Mouse (Mus musculus): ENCODE measurements around the gene Pla2g1b.

Pla2g1b gene

GRCm38 (mm10) chr5:115444130-115444529 lies 21.9 kb upstream of the Pla2g1b start:
- DNase-seq (ENCODE audit: low spot score), result no peak

- no peak for DNase-seq (ENCODE audit: low spot score)
Observed at GRCm38 (mm10) chr5:115447108-115447507, 19.0 kb upstream of the Pla2g1b start.

- no peak for DNase-seq (ENCODE audit: low spot score)
Observed at GRCm38 (mm10) chr5:115449247-115449646, 16.8 kb upstream of the Pla2g1b start.

GRCm38 (mm10) chr5:115450410-115451317 lies 15.4 kb upstream of the Pla2g1b start:
- DNase-seq (ENCODE audit: low spot score), result no peak

GRCm38 (mm10) chr5:115454422-115455090 lies 11.5 kb upstream of the Pla2g1b start:
- no peak for DNase-seq (ENCODE audit: low spot score)

GRCm38 (mm10) chr5:115455838-115456237 lies 10.2 kb upstream of the Pla2g1b start:
- no peak for DNase-seq (ENCODE audit: low spot score)

- DNase-seq (ENCODE audit: low spot score), result no peak
Observed at GRCm38 (mm10) chr5:115458918-115459317, 7.1 kb upstream of the Pla2g1b start.

- DNase-seq (ENCODE audit: low spot score), result no peak
Observed at GRCm38 (mm10) chr5:115464408-115465115, 1.5 kb upstream of the Pla2g1b start.

GRCm38 (mm10) chr5:115469791-115470190 lies 3.7 kb downstream of the Pla2g1b start:
- DNase-seq (ENCODE audit: low spot score), result no peak

GRCm38 (mm10) chr5:115470766-115471531 lies 4.9 kb downstream of the Pla2g1b start:
- no peak for DNase-seq (ENCODE audit: low spot score)

- no peak for DNase-seq (ENCODE audit: low spot score)
Observed at GRCm38 (mm10) chr5:115473191-115473590, 7.1 kb downstream of the Pla2g1b start.

GRCm38 (mm10) chr5:115474174-115474828 lies 8.2 kb downstream of the Pla2g1b start:
- DNase-seq (ENCODE audit: low spot score), result no peak

- no peak for DNase-seq (ENCODE audit: low spot score)
Observed at GRCm38 (mm10) chr5:115475337-115476106, 9.5 kb downstream of the Pla2g1b start.

- no peak for DNase-seq (ENCODE audit: low spot score)
Observed at GRCm38 (mm10) chr5:115476107-115476727, 10.2 kb downstream of the Pla2g1b start.

- no peak for DNase-seq (ENCODE audit: low spot score)
Observed at GRCm38 (mm10) chr5:115479561-115479960, 13.5 kb downstream of the Pla2g1b start.

GRCm38 (mm10) chr5:115480101-115480500 lies 14.0 kb downstream of the Pla2g1b start:
- DNase-seq (ENCODE audit: low spot score), result no peak

- no peak for DNase-seq (ENCODE audit: low spot score)
Observed at GRCm38 (mm10) chr5:115482390-115483265, 16.6 kb downstream of the Pla2g1b start.

GRCm38 (mm10) chr5:115483385-115483784 lies 17.3 kb downstream of the Pla2g1b start:
- DNase-seq (ENCODE audit: low spot score), result no peak
